Mouse (Mus musculus) gastrocnemius, postnatal 25 days (tissue): ENCODE data around the gene Rap1a. TPM values are rescaled to one million over a fixed set of nuclear protein-coding genes. Genes with fewer than 3 reads are reported as not detected.

ENCODE experiments used
- DNase-seq: peaks from one replicate; pipeline ENCODE4 v3.0.0; 2022
- total RNA-seq, 2 experiments: library from RNA; stranded (reverse); gene quantifications; 1 replicate in 1 of 2; 2 replicates in 1 of 2; pipeline ENCODE4 v1.2.3; 2021

Rap1a gene
- total RNA-seq, 2 experiments from 2014 or later, result 77.6 to 84.2 TPM

GRCm38 (mm10) chr3:105693327-105694080 lies 107.6 kb downstream of the Rap1a start:
- DNase-seq, result no peak

GRCm38 (mm10) chr3:105688536-105688935 lies 112.6 kb downstream of the Rap1a start:
- DNase-seq, result no peak

GRCm38 (mm10) chr3:105687324-105688060 lies 113.6 kb downstream of the Rap1a start, which contains the start of gene Ddx20:
Ddx20 (minus strand) TSS chr3:105687574.
- DNase-seq, result peak; percentile 96

- DNase-seq, result no peak
These were observed 114.5 kb downstream of the Rap1a start for GRCm38 (mm10) chr3:105686394-105687323.

GRCm38 (mm10) chr3:105680346-105680745 lies 120.8 kb downstream of the Rap1a start:
- DNase-seq, result no peak

Other genes with a start within 250 kb of the Rap1a start
- 1 to 10 TPM; 7.8 to 8.1 TPM for gene Ddx20, start 113.8 kb downstream of the Rap1a start, total RNA-seq
- gene Inka2, start 96.7 kb downstream of the Rap1a start, total RNA-seq, result 1 to 10 TPM; 2.6 to 6.0 TPM
- under 1 TPM in 1 of 2 experiments, not detected in 1; 0.21 TPM for gene Adora3, start 69.5 kb upstream of the Rap1a start, total RNA-seq
- not detected for gene Tmigd3, start 69.6 kb upstream of the Rap1a start, total RNA-seq
- under 1 TPM; 0.28 to 0.64 TPM for gene I830077J02Rik, start 131.3 kb upstream of the Rap1a start, total RNA-seq
- 10 to 100 TPM; 26.8 to 27.2 TPM for gene Wdr77, start 158.0 kb upstream of the Rap1a start, total RNA-seq
- gene Atp5f1, start 158.8 kb upstream of the Rap1a start, total RNA-seq, result 100 to 1,000 TPM; 671 to 699 TPM
- under 1 TPM; 0.51 to 0.64 TPM for gene Ovgp1, start 172.4 kb upstream of the Rap1a start, total RNA-seq
- gene Pifo, start 213.3 kb upstream of the Rap1a start, total RNA-seq, result not detected
- gene Chil5, start 231.5 kb upstream of the Rap1a start, total RNA-seq, result under 1 TPM in 1 of 2 experiments, not detected in 1; 0.28 TPM